Mouse (Mus musculus): Measurements from ENCODE around the gene Uvrag. TPM values are rescaled to one million over a fixed set of nuclear protein-coding genes. Genes with fewer than 3 reads are reported as not detected.

Uvrag gene
- polyA plus RNA-seq, 1 experiment from 2014 or later, result 14.8 TPM

DNA sequence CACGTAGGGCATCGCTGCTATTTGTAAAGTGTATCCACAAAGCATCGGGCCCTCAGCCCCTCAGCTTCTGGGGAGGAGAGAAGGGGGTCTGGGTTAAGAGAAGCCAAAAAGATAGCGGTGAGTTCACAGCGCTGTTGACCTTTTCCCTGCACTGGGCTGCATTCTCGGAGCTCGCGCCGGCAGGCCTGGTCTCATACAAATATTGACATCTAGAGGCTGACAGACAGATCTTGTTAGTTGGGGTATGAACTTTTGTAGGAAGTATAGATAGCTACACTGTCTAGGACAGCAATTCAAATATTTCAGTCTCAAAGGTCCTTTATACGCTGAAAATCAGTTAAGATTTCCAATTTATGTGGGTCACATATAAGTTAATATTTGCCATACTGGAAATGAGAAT lies 205.7 kb downstream of the Uvrag start:
- no peak overlapping the region for H3K9ac ChIP-seq (ENCODE audit: low read length)
- WGBS, result 55% methylated on average over 10 of the region's 10 CpGs
- H3K4me1 ChIP-seq (ENCODE audit: control insufficient read depth, insufficient read depth, low read length), result peaks cover 36% of the 10 kb centered on the region; the same call in 1 of the 2 replicates
- no peaks in the 10 kb centered on the region for H3K9me3 ChIP-seq (replicated peaks; ENCODE audit: control insufficient read depth, low read length)
- no peak overlapping the region for H3K4me3 ChIP-seq (replicated peaks; ENCODE audit: low read length)
- no peaks in the 10 kb centered on the region for H3K36me3 ChIP-seq (ENCODE audit: control insufficient read depth, insufficient read depth, low read length)
- no peak overlapping the region for H3K27ac ChIP-seq (ENCODE audit: low read length)
- no peak overlapping the region for H3K4me2 ChIP-seq (ENCODE audit: low read depth, low read length)
- peak; percentile 25; the same call in 1 of the 2 replicates for ATAC-seq (ENCODE audit: insufficient read depth, low FRiP score)
- H3K27me3 ChIP-seq (ENCODE audit: control insufficient read depth, insufficient read depth, low read length), result no peaks in the 10 kb centered on the region

DNA sequence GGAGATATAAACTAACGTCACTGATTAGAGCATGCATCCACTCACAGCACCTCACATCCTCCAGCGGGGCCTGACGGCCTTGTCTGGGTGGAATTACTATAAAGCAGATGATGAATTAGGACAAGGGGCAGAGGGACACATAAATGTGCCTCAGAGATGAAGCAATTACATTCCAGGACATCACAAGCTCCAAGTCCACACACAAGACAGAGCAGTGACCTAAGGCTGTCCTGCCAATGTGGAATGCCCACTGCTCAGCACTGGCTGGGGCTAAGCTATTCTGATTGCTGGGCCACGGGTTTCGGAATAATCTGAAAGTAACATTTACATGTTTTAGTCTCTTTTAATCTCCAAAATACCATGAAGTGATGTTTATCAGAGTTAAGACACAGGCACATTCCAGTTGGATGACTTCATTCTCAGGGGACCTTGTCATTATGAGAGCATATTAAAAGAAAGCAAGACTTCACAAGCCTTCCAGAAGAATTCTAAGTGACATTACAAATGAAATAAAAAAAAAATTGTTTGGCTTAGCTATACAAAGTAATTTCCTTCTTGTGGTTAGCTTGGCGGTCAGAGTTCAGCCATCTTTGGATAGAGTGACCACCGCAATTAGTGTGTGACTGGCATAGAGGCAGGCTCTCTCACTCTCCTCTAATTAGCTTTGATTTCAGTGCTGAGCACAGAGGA lies 212.5 kb downstream of the Uvrag start:
- Histone ChIP-seq H3K27ac (ENCODE audit: low read length) (peak overlapping the region; percentile 23; the same call in 1 of the 2 replicates), H3K36me3 (ENCODE audit: control insufficient read depth, insufficient read depth, low read length) (no peaks in the 10 kb centered on the region), H3K9ac (ENCODE audit: low read length) (no peak overlapping the region), H3K9me3 (replicated peaks; ENCODE audit: control insufficient read depth, low read length) (no peaks in the 10 kb centered on the region), H3K4me3 (replicated peaks; ENCODE audit: low read length) (no peak overlapping the region), H3K4me2 (ENCODE audit: low read depth, low read length) (no peak overlapping the region), H3K4me1 (ENCODE audit: control insufficient read depth, insufficient read depth, low read length) (peaks cover 39% of the 10 kb centered on the region), H3K27me3 (ENCODE audit: control insufficient read depth, insufficient read depth, low read length) (no peaks in the 10 kb centered on the region)
- WGBS, result 46% methylated on average over 7 of the region's 7 CpGs
- ATAC-seq (ENCODE audit: insufficient read depth, low FRiP score), result no peak

DNA sequence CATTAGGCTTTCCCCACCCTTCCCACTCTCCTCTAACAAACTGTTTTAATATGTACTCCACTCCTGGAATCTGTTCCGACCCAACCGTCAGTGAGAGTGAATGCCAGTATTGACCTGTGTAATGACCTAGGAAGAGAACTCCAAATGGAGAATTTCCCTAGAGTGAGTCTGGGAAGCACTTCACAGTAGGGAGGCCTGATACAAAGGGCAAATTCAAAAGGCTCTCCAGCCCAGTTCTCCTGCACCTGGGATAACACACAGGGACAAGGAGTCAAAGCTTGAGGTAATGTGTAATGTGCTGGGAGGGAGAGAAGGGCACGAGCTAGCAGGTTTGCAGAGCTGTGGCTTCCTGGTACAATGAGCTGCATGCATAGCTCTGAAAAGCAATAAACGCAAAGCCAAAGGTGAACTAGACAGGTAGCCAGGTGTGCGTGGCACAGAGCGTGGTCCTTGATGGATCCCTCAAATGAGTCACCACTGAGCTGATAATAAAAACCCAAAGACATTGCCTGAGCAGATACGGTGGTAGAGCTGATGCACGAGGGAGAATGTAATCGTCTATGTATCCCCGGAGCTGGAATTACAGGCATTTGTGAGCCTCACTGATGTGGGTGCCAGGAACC lies 213.9 kb downstream of the Uvrag start:
- Histone ChIP-seq H3K4me3 (replicated peaks; ENCODE audit: low read length) (no peak overlapping the region), H3K9ac (ENCODE audit: low read length) (no peak overlapping the region), H3K4me1 (ENCODE audit: control insufficient read depth, insufficient read depth, low read length) (peaks cover 43% of the 10 kb centered on the region), H3K36me3 (ENCODE audit: control insufficient read depth, insufficient read depth, low read length) (no peaks in the 10 kb centered on the region), H3K27ac (ENCODE audit: low read length) (peak overlapping the region; percentile 12; the same call in 1 of the 2 replicates), H3K27me3 (ENCODE audit: control insufficient read depth, insufficient read depth, low read length) (no peaks in the 10 kb centered on the region), H3K9me3 (replicated peaks; ENCODE audit: control insufficient read depth, low read length) (no peaks in the 10 kb centered on the region), H3K4me2 (ENCODE audit: low read depth, low read length) (no peak overlapping the region)
- 67% methylated on average over 10 of the region's 10 CpGs for WGBS
- ATAC-seq (ENCODE audit: insufficient read depth, low FRiP score), result peak; percentile 31; the same call in 1 of the 2 replicates

DNA sequence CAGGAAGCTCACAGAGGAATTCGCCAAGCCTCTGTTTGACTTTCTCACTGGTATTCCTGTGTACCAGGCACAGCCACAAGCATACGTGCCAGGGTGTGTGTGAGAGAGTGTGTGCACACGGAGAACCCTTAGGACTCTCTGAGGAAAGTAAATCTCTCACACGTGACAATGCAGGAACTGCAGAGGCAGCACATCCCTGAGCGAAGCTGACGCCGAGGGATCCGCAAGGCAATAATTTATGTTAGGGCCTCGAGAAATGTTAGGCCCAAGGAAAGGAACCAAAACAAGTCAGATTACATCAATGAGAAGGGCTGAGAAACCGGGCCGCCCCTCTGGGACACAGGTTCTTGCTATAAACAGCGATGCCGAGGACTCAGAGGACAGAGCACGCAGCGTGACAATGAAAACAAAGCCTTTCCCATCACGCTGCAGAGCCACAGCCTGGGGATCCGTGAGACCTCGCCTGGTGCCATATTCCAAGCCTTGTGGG lies 216.5 kb downstream of the Uvrag start:
- peak overlapping the region; percentile 79 for H3K27ac ChIP-seq (ENCODE audit: low read length)
- H3K9ac ChIP-seq (ENCODE audit: low read length), result peak overlapping the region; percentile 59
- no peaks in the 10 kb centered on the region for H3K36me3 ChIP-seq (ENCODE audit: control insufficient read depth, insufficient read depth, low read length)
- WGBS, result 27% methylated on average over 18 of the region's 18 CpGs
- peaks cover 39% of the 10 kb centered on the region for H3K4me1 ChIP-seq (ENCODE audit: control insufficient read depth, insufficient read depth, low read length)
- no peaks in the 10 kb centered on the region for H3K27me3 ChIP-seq (ENCODE audit: control insufficient read depth, insufficient read depth, low read length)
- peak overlapping the region; percentile 35; the same call in 1 of the 2 replicates for H3K4me2 ChIP-seq (ENCODE audit: low read depth, low read length)
- H3K4me3 ChIP-seq (replicated peaks; ENCODE audit: low read length), result no peak overlapping the region
- H3K9me3 ChIP-seq (replicated peaks; ENCODE audit: control insufficient read depth, low read length), result no peaks in the 10 kb centered on the region
- ATAC-seq (ENCODE audit: insufficient read depth, low FRiP score), result peak; percentile 79; the same call in 1 of the 2 replicates

DNA sequence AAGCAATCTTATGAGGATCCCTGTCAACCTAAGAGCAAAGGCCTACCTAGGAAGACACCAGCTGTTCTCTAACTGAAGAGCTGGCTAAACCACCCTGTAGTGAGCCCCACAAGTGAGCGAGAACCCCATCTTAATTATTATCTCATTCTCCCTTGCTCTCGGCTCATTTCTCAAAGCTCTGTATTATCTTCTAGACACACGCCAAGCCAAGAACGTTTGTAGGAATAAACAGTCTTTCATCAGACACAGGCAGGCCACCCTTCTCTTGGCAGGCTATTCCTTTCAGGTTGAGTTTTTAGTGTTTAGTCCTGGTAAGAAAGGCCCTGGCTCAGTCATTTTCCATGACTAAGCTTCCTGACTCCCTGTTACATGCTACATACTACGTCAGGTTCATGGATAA lies 218.0 kb downstream of the Uvrag start:
- no peaks in the 10 kb centered on the region for H3K36me3 ChIP-seq (ENCODE audit: control insufficient read depth, insufficient read depth, low read length)
- WGBS, result 62% methylated on average over 5 of the region's 5 CpGs
- peaks cover 32% of the 10 kb centered on the region for H3K4me1 ChIP-seq (ENCODE audit: control insufficient read depth, insufficient read depth, low read length)
- no peak overlapping the region for H3K9ac ChIP-seq (ENCODE audit: low read length)
- no peak overlapping the region for H3K27ac ChIP-seq (ENCODE audit: low read length)
- no peaks in the 10 kb centered on the region for H3K27me3 ChIP-seq (ENCODE audit: control insufficient read depth, insufficient read depth, low read length)
- no peak overlapping the region for H3K4me3 ChIP-seq (replicated peaks; ENCODE audit: low read length)
- no peaks in the 10 kb centered on the region for H3K9me3 ChIP-seq (replicated peaks; ENCODE audit: control insufficient read depth, low read length)
- no peak for ATAC-seq (ENCODE audit: insufficient read depth, low FRiP score)
- no peak overlapping the region for H3K4me2 ChIP-seq (ENCODE audit: low read depth, low read length)

DNA sequence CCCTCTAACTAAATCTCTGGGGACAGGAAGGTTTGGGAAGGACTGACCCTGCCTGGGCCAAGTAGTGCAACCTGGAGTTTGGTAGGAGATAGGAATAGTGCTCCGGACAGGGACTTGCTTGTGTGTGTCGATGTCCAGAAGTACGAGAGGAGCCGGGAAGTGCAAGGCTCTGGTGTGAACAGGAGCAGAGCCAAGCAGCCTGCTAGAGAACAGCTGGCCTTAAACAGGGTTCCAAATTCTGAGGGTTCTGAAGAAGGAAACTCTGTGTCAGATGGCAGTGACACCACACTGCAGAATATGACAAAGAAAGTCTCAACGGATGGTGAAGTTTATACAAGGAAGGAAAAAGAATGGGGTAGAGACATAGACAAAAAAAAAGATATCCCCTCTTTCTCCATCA lies 223.5 kb downstream of the Uvrag start:
- no peak overlapping the region for H3K9ac ChIP-seq (ENCODE audit: low read length)
- no peak overlapping the region for H3K4me2 ChIP-seq (ENCODE audit: low read depth, low read length)
- H3K27me3 ChIP-seq (ENCODE audit: control insufficient read depth, insufficient read depth, low read length), result no peaks in the 10 kb centered on the region
- H3K36me3 ChIP-seq (ENCODE audit: control insufficient read depth, insufficient read depth, low read length), result no peaks in the 10 kb centered on the region
- no peak overlapping the region for H3K4me3 ChIP-seq (replicated peaks; ENCODE audit: low read length)
- peaks cover 6% of the 10 kb centered on the region for H3K4me1 ChIP-seq (ENCODE audit: control insufficient read depth, insufficient read depth, low read length)
- ATAC-seq (ENCODE audit: insufficient read depth, low FRiP score), result no peak
- no peaks in the 10 kb centered on the region for H3K9me3 ChIP-seq (replicated peaks; ENCODE audit: control insufficient read depth, low read length)
- 64% methylated on average over 5 of the region's 5 CpGs for WGBS
- H3K27ac ChIP-seq (ENCODE audit: low read length), result no peak overlapping the region; the same call in 1 of the 2 replicates

DNA sequence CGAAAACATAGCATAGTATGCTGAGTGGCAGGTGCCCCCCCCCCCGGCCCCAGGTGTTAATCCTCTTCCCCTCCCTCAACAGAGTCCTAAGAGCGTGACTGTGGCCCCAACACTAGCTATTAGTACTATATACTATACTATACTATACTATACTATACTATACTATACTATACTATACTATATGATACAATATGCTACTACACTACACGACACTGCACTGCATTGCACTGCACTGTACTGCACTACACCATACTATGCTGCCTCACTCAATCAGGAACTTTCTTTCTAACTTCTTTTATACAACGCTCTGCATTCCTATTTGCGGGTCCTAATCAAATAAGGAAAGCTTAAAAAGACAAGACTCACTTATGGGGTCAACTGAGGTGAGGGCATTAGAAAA lies 224.4 kb downstream of the Uvrag start:
- H3K4me3 ChIP-seq (replicated peaks; ENCODE audit: low read length), result no peak overlapping the region
- H3K27ac ChIP-seq (ENCODE audit: low read length), result no peak overlapping the region
- ATAC-seq (ENCODE audit: insufficient read depth, low FRiP score), result no peak
- H3K27me3 ChIP-seq (ENCODE audit: control insufficient read depth, insufficient read depth, low read length), result no peaks in the 10 kb centered on the region
- H3K36me3 ChIP-seq (ENCODE audit: control insufficient read depth, insufficient read depth, low read length), result no peaks in the 10 kb centered on the region
- no peaks in the 10 kb centered on the region for H3K9me3 ChIP-seq (replicated peaks; ENCODE audit: control insufficient read depth, low read length)
- H3K4me1 ChIP-seq (ENCODE audit: control insufficient read depth, insufficient read depth, low read length), result peaks cover 10% of the 10 kb centered on the region
- WGBS, result 85% methylated on average over 6 of the region's 6 CpGs
- no peak overlapping the region for H3K4me2 ChIP-seq (ENCODE audit: low read depth, low read length)
- H3K9ac ChIP-seq (ENCODE audit: low read length), result no peak overlapping the region

DNA sequence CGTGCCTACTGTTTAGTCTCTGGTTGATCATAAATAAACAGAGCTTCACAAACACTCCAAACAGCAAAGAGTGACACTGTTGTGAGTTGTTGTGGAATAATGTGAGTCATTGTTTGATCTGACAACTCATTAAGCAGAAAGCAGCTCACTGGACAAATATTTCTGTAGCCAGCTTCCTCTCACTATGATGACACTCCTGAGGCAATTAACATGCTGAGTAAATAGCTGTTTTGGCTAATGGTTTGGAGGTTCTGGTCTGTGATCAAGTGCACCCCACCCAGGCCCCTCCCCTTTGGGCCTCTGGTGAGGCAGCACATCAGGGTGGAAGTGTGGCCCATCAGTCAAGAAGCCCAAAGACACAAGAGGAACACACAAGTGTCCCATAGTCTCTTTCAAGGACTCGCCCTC lies 228.0 kb downstream of the Uvrag start:
- H3K4me1 ChIP-seq (ENCODE audit: control insufficient read depth, insufficient read depth, low read length), result peaks cover 20% of the 10 kb centered on the region
- no peaks in the 10 kb centered on the region for H3K27me3 ChIP-seq (ENCODE audit: control insufficient read depth, insufficient read depth, low read length)
- H3K4me2 ChIP-seq (ENCODE audit: low read depth, low read length), result no peak overlapping the region
- H3K36me3 ChIP-seq (ENCODE audit: control insufficient read depth, insufficient read depth, low read length), result no peaks in the 10 kb centered on the region
- H3K9me3 ChIP-seq (replicated peaks; ENCODE audit: control insufficient read depth, low read length), result no peaks in the 10 kb centered on the region
- no peak overlapping the region for H3K27ac ChIP-seq (ENCODE audit: low read length)
- no peak overlapping the region for H3K4me3 ChIP-seq (replicated peaks; ENCODE audit: low read length)
- H3K9ac ChIP-seq (ENCODE audit: low read length), result no peak overlapping the region
- ATAC-seq (ENCODE audit: insufficient read depth, low FRiP score), result no peak
- 57% methylated on average over 2 of the region's 2 CpGs for WGBS

DNA sequence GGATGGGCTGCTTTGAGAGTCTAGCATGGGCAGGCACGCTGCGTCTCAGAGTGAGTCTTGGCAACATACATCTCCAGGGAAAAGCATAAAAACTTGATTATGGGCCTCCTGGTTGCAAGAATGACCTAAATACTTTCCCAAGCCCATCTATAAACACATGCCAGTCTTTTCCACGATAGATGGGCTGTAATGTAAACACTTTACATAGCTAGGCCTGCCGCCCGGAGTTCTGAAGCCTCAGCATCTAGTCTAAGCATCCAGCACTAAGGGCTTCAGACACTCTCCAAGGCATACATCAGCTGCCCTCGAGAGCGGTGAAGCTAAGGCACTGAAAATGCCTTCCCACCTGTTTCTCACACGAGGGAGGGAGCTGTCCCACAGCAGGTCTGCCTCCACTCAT lies 229.7 kb downstream of the Uvrag start:
- Histone ChIP-seq H3K9ac (ENCODE audit: low read length) (no peak overlapping the region), H3K27ac (ENCODE audit: low read length) (peak overlapping the region; percentile 57), H3K4me1 (ENCODE audit: control insufficient read depth, insufficient read depth, low read length) (peaks cover 17% of the 10 kb centered on the region), H3K4me2 (ENCODE audit: low read depth, low read length) (no peak overlapping the region), H3K4me3 (replicated peaks; ENCODE audit: low read length) (no peak overlapping the region), H3K9me3 (replicated peaks; ENCODE audit: control insufficient read depth, low read length) (no peaks in the 10 kb centered on the region), H3K36me3 (ENCODE audit: control insufficient read depth, insufficient read depth, low read length) (no peaks in the 10 kb centered on the region), H3K27me3 (ENCODE audit: control insufficient read depth, insufficient read depth, low read length) (no peaks in the 10 kb centered on the region)
- WGBS, result 37% methylated on average over 8 of the region's 8 CpGs
- peak; percentile 78 for ATAC-seq (ENCODE audit: insufficient read depth, low FRiP score)
